Mouse (Mus musculus) kidney, postnatal 25 days (tissue): ENCODE results near the gene Sla2.

Source experiments
- DNase-seq, 2 experiments: peaks; one replicate each; pipeline ENCODE4 v3.0.0; 2021; ENCODE audit warnings: mixed read lengths in 2 of 2

Gene Sla2

DNA sequence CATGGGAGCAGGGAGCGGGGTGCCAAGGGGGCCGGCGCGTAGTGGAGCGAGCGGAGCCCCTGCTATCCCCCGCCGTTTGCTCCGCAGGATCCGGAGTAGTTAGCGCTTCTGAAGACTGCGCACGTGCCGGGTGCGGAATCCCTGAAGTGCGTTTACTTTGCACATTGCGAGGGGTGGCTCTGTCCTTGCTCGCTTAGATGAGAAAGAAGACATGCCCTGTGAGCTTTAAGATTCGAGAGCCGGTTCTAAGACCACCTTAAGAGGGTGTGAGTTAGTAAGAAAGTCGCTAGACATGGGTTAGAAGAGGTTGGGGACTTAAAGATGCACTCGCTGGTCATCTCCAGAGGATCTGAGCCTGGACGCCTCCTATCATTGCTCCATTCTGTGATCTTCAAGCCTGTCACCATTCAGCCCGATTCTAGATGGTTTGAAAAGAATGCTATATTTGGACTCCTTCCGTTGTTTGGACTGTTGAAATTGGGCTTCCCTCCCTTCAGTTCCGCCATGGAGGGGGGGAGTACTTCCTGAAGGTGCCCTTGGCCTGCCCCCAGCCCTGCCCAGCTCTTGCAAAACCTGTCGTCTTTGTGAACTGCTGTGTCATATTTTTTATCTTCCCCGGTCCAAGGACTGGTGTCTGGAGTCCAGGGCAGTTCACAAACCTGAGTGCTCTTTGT lies 23.4 kb downstream of the Sla2 start:
- peak; percentile 61 to 83 for DNase-seq

DNA sequence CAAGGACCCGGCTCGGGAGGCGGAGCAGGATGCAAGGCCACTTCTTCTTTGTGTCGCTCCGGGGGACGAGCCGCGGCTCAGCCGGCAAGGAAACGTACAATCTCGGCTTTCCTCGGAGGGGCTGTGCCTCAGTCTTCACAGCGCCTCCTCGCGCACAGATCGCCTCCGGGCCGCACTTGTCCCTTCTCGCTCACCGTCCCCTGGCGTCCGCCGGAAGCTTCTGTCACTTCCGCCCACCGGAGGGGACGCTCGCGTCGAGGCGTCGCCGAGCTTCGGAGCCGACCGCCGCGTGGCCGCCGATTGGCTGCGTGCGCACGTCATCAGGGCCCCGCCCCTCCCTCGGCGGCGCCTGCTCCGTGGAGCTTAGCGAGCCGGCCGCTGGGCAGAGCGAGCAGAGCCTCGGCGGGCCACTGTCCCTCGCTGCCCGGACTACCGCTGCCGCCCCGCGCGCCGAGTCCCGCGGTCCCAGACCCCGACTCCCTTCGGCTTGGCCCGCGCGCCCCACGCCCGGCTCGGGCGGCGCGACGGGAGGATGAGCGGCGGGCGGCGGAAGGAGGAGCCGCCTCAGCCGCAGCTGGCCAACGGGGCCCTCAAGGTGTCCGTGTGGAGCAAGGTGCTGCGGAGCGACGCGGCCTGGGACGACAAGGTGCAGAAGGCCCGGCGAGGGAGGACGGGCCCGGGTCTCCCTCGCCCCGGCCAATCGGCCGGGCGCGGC lies 24.1 kb downstream of the Sla2 start, which contains the start of gene Rab5if:
Rab5if (plus strand) TSS at position 357 of the 715 bp plus-strand sequence.
- peak; percentile 96 to 99 for DNase-seq

DNA sequence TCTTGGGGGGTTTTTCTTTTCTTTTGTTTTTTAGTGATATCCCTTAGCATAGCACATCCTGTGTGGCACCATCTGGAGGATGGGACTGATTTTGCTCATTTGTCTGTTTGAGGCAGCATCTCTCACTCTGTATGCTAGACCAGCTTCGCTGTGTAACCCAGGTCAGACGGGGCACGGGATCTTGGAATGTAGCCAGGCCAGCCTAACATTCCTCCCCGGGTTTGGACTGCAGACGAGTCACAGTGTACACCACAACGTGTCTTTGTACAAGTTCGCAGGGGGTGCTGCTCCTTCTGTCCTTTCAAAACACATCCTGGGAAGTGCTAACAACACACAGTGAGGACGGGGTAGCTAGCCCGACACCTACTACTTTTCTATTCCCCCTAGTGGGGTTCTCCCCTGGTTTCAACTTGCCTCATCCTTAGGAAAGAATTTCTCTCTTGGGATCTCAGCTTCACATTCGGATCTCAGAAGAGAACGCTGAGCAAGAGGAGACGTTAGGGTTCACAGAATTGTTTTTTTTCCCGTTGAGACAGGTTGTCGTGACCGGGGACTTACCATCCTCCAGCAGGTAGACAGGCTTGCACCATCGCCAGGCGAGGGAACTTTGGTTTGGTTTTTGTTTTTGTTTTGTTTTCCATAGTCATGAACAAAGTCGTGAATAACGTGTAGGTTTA lies 24.8 kb downstream of the Sla2 start:
- peak; percentile 65 to 73 for DNase-seq

DNA sequence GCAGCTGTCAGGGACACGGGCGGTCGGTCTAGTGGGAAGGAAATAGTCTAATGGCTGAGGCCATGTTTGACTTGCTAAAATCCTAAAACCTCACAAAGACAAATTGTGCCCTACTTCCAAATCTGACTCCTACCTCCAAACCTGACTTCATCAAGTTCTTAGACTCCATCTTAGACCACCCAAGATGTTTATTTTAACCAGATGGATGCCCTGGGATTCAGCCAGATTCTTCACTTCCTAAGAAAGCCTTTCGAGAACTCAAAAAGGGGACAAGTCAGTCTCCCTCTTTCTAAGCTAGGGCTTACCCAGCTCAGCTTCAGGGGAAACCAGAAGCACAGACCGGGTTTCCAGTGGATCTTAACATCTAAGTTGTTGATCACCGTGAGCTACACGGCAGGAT lies 28.3 kb downstream of the Sla2 start:
- no peak for DNase-seq

DNA sequence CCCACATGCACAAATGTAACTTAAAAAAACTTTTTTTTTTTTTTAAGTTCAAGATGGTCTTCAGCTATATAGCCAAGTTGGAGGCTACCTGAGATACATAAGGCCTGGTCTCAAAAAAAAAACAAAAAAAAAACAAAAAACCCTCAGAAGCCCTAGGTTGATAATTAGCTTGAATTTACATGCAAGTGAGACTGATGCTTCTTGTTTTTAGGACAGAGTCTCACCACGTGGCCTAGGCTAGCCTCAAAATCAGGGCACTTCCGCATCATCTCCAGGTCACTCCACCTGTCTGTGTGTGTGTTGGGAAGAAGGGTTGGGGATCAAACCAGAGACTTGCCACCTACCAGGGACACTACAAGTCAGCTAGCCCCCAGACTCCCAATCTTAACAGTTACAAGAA lies 29.2 kb downstream of the Sla2 start, which contains the start of gene 4930518I15Rik:
4930518I15Rik (minus strand) TSS at position 112 of the 400 bp plus-strand sequence.
- DNase-seq = no peak

DNA sequence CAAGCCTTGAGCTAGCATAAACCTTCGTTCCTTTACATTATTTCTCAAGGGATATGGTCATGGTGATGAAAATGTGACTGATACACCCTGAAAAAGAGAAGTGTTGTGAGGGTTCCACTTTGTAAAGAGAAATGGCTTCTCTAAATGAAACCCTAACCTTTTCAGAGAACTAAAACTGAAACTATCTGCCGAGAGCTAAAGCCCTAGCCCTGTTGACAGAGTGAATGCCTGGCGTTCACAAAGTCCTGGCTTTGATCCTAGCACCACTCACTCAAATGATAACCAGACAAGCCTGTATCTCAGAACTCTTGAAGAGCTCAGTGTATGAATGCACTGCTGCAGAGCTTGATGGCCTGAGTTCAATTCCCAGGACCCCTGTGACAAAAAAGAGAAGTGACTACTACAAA lies 29.6 kb downstream of the Sla2 start:
- DNase-seq = no peak

DNA sequence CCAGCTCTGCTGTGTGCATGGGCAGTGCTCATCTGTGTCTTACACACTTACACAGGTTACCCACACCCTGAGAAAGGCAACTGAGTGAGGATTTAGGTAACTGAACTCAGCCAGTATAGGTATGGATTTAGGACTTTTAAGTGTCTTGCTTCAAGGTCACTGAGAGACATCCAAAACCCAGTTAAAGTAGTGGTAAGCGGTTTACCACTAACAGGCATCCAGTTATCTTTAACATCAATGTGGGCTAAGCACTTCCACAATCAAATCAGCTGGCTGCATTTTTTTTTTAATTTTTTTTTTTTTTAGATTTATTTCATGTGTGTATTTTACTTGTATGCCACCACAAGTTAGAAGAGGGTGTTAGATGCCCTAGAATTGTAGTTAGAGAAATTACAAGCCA lies 30.7 kb downstream of the Sla2 start:
- DNase-seq = no peak

DNA sequence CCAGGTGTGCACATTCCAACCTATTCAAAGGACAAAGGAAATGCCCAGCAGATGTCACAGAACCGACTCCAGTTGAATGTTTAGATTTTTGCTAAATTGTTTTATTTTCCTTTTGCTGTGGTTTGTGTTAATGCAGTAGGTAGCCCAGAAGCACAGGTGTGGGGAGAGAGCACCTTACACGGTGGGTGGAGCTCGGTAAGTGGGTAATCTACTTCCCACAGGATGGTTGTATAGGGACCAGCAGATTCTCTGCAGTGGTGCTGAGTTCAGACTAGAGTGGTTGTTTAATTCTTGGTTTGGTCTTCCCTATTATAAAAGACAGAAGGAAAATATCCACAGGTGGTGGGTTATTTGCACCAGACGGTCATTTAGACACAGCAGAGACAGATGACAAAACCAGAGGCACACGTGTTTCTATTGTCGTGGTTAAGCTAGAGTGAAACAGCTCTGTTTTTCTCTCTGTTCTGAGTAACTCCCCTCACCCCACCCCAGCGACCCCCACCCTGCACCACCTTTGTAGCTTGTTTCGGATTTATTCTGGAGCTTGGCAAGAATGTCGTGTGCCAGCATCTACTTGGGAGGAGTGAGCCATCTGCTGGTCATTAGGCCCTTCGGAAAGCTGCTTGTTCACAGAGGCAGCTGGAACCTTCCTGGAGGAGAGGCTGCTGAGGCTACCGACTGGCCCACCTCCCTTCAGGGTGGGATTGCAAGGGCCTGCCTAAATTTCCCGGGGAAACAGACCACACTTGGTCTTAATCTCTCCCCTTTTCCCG lies 32.8 kb downstream of the Sla2 start:
- DNase-seq = peak; percentile 60 to 65

DNA sequence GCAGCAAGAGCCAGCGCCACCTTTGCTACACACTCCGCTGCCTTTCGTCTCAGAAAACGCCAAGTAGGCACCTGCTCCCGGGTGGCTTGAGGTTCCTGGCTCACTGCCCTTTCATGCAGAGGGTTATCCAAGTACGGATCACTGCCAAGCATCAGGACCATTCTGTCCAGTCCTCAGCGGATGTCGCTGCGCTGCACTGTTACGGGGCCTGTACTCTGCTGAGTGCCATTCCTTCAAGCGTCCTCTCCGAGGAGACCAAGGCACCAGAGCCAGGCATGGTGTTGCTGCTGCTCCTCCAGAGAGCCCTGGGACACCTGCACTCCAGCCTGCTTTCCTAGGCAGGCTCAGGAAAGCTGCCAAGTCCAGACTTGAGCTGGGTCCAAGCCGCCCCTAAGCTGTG lies 33.4 kb downstream of the Sla2 start:
- DNase-seq = peak in 1 of 2 experiments; percentile 48

DNA sequence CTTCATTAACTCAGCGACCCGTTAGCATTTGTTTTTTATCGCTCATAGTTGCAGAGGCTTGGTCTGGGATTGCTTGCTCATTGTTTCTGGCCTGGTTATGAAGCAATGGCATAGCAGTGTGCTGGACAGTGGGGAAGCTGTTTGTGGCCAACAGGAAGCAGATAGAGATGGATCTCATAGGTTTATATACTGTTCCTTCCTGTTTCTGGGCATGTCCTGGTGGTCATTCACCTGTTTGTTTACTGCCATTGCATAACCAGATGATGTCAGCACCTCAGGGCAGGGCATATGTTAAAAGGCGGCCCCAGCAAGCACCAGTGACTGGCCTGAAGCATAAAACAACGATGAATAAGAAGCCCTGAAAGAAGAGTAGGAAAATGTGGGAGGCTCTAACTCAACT lies 36.5 kb downstream of the Sla2 start:
- DNase-seq = no peak

DNA sequence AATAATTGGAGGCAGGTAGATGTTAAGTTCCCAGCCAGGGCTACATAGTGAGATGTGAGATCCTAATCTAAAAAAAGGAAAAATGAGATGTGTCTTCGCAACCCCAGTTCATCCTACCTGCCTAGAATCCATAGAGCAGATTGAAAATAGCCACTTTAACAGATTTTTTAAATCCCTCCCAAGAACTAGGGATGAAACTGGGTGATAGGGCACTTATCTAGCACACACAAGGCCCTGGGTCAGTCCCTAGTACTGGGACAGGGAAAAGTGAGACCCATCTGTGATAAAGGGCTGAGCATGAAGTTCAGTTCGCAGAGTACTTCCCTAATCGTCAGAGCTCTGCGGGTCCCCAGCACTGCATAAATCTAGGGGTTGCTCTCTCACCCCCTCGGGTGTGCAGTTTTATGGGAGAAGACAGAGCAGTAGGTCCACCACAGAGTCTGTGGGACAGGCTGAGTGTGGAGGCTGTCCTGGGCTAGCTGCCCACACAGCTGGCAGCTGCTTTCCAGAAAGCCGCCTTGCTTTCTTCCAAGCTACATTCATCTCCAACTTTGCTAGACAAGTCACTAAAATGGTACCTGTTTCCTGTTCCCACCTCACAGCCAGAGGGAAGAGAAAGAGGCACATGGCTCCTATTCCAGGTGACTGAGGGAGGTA lies 38.3 kb downstream of the Sla2 start:
- DNase-seq = no peak

DNA sequence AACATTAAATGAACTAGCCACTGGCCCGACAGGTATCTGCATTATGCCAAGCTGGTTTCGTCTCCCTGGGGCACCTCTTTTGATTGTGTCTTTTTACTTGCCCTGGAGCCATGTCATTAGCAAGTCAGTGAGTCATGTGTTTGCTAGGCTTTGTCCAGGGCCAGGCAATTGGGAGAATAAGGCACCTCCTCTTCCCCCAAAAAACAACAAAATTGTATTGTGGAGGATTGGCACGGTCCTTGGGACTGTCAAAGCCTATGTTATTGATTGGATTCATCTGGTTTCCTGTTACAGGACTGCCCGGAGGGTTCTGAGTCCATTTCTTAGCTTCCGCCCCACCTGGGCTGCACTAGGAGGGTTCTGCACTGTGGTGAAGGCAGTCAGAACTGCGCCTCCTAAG lies 39.3 kb downstream of the Sla2 start:
- no peak for DNase-seq

DNA sequence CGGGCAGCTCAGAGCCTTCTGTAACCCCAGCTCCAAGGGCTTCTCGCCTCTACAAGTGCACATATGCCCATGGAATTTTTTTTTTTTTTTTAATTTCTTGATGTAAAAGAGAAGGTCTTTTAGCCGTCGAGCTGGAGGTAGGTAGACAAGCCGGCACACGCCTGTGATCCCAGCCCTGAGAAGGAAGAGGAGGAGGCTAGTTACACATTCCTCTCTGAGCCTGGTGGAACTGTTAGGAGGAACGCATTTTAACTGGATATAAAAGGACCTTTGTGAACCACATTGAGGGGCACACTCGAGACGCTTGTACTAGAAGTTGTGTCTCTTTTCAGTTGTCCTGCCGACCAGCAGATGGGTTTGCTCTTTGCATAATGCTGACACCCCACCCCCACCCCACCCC lies 42.3 kb downstream of the Sla2 start:
- DNase-seq = no peak

DNA sequence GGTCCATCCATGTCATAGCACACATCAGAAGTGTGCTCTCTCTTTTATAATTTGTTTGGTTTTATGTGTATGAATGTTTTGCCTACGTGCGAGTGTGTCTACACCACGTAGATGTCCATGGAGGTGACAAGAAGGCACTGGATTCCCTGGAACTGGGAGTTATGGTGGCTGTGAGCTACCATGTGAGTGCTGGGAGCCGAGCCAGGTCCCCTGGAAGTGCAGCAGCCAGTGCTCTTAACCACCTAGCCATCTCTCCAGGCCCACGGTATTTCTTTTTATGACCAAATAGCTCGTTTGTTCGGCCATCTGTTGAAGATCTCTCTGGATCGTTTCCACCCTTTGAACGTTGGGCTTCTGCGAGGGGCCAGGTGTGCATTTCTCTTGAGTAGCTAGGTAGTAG lies 43.7 kb downstream of the Sla2 start:
- DNase-seq = no peak

DNA sequence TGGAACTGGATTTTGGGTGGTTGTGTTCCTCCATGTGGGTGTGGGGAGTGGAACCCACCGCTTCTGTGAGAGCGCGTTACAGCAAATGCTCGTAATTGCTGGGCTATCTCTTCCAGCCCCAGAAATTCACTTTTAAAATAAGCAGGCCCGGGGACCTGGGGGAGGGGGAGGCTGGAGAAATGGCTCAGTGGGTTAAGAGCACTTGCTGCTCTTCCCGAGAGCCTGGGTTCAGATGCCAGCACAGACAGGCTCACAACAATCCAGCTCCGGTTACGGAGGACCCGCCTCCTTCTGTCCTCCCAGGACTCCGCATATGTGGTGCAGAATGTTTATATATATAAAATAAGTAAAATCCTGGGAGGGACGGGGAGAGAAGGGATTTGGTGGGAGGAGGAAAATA lies 44.3 kb downstream of the Sla2 start:
- DNase-seq = no peak

DNA sequence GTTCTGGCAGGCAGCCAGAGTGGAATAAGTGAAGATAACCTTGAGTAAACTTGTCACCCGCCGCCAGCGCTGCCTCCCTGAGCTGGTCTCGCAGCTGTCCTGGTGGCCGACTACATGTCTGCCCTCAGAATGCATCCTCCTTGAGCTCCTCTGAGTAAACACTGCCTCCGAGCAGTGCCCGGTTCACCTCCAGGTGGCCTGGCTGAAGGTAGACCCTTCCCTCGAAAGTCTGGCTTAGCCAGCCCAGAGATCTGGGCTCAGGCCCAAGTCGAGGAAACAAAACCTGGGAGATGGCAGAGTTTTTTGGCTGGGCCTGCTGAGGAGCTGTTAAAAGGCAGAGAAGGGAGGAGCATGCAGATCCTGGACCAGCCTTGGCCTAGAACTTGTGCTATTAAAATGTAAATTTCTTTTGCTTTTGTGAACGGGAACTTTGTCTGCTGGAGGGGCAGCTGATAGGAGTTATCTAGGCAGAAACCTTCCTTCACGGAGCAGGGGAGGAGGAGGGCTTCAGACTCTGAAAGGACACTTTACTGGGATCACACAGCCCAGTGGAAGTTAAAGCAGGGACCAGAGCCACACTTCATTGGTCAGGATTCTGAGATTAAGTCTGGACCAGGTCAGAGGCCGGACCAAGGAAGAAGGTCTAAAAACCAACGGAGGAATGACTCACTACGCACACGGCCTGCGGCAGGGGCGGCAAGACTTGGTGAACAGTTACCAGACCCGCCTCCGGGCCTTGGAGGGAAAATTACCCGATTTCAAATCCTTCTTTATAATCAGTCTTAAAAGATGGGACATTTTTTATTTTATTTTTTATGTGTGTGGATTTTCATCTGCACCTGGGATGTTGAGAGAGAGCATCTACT lies 44.9 kb downstream of the Sla2 start:
- peak; percentile 65 for DNase-seq

DNA sequence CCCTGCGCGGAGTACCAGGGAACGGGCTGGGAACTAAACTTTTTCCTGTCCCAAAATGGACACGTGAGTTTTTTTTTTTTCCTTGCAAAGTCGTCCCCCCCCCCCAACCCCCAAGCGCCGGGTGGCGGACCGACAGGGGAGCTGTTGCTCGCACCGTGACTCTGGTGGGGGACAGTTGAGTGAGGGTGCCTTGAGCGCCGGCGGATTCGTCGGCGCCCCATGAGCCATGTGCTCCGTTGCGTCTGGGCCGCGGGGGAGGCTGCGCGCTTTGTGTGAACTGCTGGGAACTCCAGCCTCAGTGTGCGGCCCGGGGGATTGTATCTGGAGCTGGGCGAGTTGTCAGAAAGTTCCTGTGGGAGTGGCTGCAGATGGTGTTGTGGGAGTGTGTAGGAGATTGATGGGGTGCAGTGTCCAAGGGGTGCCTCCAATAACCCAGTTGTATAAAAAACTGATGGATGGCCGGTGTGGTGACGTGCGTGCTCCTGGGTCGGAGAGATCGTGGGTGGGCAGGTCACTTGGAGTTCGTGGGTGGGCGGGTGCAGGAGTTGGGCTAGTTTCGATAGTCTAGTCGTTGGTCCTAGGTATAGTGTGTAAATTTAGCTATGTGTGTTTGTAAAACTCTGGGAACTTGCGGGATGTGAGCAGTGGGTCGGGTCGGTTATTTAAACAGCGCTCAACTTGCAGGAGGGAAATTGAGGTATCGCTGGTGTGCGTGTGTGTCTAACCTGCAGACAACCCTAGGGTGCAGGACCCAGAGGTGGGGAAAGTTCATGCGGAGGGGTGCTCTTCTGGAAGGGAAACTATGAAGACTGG lies 45.8 kb downstream of the Sla2 start:
- DNase-seq = peak; percentile 66 to 78

DNA sequence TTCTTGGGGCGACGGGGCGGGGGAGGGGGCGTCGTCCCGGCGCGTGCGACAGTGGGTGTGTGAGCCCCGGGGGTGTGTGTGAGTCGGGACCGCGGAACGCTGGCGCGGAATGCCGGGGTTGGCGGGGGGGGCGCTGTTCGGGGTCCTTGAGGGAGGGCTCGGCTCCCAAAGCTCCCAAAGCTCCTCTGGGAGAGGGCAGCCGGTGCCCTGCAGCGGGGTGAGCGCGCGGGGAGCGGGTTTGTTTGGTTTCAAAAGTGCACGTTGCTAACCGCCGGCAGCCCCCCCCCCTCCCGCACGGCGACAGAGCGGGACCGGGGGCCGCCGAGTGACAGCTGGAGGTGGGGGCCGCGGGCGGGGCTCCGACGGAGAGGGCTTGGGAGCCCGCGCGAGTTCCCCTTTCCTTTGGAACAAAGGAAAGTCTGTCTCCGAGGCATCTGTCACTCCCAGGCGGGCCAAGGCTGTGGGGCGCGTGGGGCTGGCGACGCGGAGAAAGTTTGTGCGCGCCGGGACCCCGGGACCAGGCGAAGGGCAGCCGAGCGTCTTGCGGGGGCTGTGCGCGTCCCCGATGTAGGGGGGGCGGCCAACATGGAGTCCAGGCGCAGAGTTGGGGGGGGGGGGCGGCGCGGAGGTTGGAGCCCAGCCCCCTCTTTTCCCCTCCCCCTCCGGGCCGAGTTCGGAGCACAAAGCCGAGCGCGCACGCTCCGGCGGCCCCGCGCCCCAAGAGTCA lies 46.5 kb downstream of the Sla2 start:
- peak; percentile 30 to 46 for DNase-seq

DNA sequence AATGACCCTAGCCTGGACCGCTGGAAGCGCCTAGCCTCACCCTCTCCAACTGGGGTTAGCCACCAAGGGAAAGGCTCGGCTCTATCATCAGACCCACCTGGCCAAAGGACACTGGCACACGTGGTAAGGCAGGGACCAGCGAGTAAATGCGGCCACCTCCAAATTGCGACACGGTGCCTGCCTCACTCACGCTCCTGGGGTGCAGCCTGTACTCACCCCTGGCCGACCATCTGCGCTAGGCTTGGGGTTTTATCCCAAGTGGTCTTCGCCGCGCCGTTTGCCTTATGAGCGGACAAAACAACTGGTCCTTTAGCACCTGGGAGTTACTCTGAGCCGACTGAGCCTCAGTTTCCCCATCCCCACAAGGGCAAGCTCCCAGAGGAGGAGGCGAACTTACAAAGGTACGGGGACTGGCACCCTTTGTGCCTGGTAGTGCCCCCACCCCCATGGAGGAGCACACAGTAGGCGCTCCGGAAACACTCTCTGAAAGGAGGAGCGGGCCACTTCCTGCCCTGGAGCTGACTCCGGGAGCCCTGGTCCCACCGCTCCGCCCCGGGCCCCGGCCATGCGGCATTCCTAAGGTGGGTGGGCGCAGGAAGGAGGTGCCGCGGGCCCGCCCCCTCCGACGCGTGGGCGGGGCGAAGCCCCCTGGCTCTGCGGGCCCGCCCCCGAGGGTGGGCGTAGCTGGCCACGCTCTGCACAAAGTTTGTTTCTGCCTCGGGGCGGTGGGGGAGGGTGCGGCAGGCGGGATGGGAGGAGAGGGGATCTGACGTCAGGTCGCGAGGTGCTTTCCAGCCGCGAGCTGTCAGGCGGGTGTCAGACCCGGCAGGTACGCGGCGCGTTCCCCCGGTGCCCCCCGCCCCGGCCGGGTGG lies 47.4 kb downstream of the Sla2 start, which contains the start of gene Tgif2:
Tgif2 (plus strand) TSS at position 689 of the 873 bp plus-strand sequence.
- peak; percentile 71 to 82 for DNase-seq
